Mouse (Mus musculus) spleen, postnatal 10 days (tissue): ENCODE measurements at regions not wholly inside any gene's neighbourhood (a gene's known extent, or its start where the extent isn't known, plus 50 kb on each side); places are given as distances from the start of the nearest gene placed in this dataset.

ENCODE experiments used
- DNase-seq, 2 experiments: peaks; one replicate each; pipeline ENCODE4 v3.0.0; 2021 to 2022; ENCODE audit warnings: low spot score in 2 of 2

GRCm38 (mm10) chr14:104008538-104008937 is 164.3 kb upstream of the Ednrb start:
- DNase-seq = no peak

GRCm38 (mm10) chr14:104006426-104006825 is 162.2 kb upstream of the Ednrb start:
- no peak for DNase-seq

DNA sequence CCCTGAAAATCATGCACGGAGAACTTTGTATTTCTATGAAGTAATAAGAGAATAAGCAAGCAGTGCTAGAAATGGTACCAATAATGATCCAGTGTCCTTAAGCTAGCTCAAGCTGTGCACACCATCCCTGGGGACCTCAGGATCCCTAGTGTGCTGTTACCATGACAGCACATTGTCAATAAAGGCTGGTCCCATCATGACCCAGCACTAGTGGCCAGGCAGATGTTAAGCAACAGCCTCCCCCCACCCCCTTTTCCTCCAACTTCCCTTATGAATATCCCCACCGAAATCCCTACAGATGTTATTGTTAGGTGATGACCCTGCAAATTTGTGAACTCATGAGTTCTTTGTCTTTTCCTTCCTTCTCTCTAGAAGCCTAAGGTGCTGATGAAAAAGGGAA is 160.9 kb upstream of the Ednrb start:
- DNase-seq = no peak

GRCm38 (mm10) chr14:104002421-104002820 is 158.2 kb upstream of the Ednrb start:
- no peak for DNase-seq

GRCm38 (mm10) chr14:103990418-103990817 is 146.2 kb upstream of the Ednrb start:
- DNase-seq = no peak

- DNase-seq = no peak
These were observed 145.7 kb upstream of the Ednrb start for GRCm38 (mm10) chr14:103989949-103990348.

- DNase-seq = no peak
These were observed 143.1 kb upstream of the Ednrb start for GRCm38 (mm10) chr14:103987266-103987665.

DNA sequence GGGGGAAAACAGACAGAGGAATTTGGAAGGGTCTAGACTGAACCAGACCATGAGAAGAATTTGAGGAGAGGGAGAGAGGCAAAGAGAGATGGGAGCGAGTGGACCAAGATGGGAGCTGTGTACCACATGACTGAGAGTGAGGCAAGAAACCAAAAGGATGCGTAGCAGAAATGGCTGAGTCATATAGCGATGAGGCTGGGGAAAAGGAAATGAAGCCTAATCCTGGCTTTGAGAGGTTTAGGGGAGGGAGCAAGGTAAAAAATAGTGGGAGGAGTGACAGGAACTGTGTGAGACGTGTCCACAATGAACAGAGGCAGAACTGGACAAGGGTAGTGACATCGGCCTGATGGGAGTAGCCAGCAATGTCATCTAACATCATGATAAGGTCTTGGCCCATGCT is 140.1 kb upstream of the Ednrb start:
- no peak for DNase-seq

DNA sequence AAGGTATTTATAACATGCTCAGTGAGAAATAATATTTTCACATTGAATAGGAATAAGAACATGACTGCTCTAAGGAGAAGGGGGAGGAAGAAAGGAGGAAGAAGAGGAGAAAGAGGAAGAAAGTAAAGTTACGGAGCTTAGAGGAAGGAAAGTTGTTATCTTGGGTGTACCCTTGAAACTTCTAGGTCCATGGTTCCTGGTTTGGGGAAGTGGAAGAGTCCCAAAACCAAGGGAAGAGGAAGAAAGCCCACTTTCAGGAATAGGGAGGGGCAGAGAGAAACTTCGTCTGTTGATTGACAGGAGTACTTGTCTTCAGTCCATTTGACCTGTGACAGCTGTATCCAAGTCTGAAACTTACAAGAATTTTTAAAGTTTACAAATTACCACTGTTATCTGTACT is 134.6 kb upstream of the Ednrb start:
- no peak for DNase-seq

DNA sequence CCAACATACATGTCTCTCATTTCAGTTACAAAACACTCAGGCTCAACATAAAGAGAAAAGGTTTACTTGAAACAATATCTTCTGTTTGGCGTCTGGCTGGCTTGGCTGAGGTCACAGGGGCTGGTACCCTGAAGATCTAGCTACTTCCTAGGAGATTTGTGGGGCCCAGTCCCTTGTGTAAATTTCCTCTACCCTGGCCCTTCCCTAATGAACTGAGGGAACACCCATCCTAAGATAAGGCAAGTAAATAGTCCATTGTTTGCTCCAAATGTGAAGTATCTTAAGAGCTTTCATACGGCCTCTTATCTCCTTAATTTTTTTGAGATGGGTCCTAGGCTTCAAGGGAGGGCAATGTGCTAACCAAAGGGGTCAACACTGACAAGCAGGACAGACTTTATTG is 133.6 kb upstream of the Ednrb start:
- no peak for DNase-seq

DNA sequence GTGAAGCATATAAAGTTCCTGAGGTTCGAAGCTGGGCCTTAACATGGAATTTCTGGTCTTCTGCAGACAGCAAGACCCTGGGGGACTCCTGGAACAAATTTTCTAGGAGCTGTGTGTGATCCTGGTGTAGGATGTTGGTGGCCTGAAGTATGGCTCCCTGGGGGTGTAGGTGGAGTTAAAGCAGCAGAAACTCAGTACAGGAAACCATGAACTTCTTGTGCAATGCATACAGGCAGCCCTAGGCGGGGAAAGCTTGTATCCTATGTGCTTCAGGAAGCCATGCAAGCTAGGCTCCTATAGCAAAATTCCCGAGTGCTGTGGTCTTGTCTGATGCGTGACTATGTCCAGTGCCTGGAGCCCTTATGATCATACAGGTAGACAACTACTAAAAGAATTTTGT is 129.8 kb upstream of the Ednrb start:
- no peak for DNase-seq

DNA sequence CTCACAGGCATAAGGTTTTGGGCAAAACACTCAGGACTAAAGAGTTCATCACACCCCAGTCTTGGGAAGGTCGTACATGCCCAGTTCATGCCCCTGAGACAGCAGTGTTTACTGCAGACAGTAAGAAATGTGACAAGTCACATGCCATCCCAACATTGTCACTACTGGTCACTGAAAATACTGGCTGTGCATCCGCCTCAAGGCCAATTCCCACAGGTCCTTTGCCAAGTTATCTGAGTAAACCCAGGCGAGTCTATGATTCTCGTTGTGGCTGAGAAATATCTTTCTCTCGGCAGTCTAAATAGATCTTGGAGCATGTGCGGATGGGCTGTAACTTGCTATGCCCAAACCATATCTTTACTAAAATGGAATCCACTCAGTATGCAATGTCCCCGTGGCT is 128.9 kb upstream of the Ednrb start:
- DNase-seq = no peak

GRCm38 (mm10) chr14:103969305-103969704 is 125.1 kb upstream of the Ednrb start:
- no peak for DNase-seq

GRCm38 (mm10) chr14:103966293-103966692 is 122.1 kb upstream of the Ednrb start:
- DNase-seq = no peak

DNA sequence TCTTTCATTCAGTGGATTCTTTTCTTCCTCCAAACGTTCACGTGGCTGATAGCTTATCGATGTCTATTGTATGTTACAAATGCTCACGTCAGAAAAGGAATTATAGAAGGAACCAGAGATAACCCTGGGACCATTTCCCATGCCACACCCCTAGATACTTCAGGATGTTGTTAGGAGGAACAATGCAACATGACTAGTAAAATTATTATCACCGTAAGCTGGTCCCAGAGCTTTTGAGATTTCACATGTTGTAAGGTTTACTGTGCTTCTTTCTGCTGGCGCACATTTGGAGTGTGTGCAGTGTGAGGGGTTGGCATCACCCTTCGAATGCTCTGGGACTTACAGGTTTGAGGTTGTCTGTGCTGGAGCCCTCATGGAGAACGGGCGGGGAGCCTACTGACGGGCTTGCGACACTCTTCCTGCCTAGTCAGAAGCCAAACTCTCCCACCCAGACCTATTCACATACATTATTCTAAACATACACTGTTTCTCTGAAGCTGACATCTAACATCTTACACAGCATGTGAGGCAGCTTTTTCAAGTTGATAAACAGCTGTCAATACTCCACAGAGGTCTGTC is 118.2 kb upstream of the Ednrb start:
- DNase-seq = no peak

DNA sequence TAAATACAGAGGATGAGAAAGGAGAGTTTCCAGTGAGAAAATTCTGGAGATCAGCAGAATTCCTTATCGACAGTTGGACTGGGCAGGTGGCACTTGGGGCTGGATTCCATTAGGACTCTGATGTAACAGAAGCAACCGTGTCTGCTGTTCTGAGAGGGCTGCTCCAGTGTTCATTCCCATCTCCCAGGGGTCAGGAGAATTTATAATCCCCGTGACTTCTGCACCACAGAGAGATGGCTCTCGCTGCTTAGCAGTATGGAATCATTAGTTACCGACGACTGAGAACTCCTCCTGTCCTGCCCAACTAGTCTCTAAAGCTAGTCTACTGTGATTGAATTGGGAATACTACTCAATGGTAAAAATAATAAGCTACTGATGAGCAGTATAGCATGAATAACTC is 107.7 kb upstream of the Ednrb start:
- DNase-seq = no peak

DNA sequence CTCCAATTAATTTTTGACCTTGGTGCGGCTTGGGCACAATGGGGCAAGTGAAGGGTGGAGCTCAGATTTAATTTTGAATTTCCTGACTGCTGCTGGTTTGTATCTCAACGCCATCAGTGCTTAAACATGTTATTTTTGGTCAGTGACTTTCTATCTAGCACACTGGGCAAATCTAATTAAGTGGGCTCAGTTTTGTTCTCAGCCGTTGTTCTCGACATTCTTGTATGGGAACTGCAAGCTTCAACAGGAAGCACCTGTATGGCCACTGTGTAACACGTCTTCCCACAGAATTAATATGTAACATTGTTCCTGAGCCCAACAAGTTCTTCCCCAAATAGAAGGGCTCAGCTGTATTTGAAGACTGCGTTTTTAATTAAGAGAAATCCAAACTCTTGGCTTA is 105.7 kb upstream of the Ednrb start:
- no peak for DNase-seq

DNA sequence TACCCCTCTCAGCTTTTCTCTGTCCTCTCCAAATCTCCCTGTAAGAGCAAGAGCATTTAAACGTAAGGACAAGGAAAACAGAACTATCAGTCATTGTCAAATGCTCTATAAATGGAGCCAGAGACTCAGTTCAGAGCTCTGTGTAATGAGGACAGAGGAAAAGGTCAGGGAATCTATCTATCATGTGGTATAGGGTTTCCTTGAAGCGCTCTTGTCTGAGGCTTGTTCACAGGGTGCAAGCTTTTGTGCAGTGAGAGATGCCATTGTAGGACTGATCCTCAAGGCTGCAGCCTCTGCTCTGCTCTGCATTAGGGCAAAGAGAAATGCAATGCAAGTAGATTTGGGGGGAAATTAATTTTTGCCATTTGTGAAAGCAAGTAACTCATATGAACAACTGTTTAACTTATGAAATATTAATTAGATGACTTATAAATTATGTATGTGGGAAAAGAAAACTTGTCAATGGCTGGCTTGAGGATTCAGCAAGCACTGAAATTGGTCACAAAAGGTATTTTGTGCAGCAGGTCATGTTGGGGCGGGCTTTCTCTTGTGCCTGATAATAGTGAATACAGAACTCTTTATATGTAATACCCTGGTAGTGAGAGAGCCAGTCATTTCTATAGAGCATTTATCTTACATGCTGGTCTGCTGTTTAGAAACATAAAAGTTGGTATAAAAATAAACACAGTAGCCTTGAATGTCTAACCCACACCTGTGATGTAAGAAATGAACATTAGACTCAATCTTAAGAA is 104.0 kb upstream of the Ednrb start:
- DNase-seq = no peak

DNA sequence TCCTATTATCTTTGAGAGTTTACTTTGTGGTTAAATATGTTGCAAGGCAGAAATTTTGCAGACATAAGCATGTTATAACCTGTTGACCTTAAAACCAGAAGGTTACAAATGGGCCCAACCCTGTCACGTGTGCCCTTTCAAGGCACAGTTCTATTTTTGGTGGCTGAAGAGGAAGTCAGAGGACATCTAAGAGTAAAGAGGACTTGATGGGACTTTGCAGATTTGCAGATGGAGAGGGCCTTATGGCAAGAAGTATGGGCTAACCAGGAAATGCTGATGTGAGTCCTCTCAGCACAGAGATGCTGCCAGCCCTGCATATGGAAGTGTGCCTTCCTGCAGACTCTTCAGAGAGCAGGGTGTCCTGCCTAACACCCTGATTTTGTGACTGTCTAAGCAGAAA is 101.6 kb upstream of the Ednrb start:
- DNase-seq = no peak

GRCm38 (mm10) chr14:103939867-103940266 is 95.7 kb upstream of the Ednrb start:
- no peak for DNase-seq

DNA sequence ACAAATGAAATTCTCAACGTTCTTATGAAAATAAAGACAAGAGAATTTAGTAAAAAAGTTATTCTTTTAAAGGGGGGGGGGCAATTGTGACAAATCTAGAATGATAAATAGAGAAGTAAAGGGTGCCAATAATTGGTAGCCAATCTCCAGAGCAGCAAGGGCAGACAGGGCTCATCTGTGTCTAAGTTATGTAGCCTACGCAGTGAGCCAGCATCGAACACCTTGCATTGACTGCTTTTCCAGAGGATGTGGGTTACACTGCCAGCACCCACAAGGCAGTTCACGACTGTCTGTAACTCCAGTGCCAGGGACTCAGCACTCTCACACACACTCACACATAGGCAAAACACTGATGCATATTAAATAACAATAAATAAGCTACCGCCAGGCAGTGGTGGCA is 94.7 kb upstream of the Ednrb start:
- no peak for DNase-seq

DNA sequence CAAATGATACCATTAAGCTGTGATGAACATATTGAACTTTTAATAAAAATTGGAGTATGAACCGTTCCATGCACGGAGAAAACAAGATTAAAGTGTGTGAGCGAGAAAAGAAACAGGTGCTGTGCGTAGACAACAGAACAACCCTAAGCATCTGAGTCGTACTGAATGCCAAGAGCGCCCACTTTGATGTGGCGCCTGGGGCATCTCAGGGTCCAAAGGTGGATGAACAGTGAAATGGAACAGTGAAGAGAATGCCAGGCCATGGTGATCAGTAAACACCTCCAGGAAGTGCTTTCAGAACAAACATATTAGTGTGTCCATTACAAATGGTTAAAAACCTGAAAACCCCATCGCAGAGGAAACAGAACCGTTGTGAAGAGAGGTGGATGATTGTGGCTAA is 94.0 kb upstream of the Ednrb start:
- no peak for DNase-seq

DNA sequence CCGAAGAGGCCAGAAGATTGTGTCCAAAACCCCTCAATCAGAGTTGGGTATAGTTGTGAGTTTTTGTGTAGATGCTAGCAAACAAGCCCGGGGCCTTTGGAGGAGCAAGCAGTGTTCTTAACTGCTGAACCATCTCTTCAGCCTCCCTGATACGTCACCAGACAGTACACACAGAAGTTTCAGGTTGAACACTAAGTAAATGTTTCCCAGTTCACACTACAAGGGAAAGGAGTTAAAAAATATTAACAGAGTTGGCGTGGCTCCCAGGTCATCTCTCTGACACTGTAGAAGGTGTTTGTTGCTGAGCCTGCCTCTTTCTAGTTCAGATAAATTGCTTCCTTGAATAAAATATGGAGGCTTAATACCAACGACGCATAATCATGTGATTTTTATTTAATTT is 93.5 kb upstream of the Ednrb start:
- no peak for DNase-seq

DNA sequence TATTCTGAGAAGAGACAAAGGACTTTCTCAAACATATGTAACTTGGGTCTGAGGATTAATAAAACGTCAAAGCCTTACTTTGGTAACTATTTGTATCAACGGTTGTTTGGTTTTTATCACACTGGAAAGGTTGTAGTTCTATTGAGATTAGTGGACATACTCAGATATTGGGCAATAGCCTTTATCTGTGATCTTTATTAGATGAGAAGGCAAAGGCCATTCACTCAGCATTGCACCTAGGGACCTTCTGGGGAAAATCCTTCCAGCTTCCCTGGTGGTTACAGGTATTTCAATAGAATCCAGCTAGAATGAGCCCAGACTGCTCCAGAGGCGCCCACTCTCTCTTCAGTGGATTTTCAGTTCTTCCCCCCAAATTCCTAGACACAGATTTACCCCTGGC is 89.6 kb upstream of the Ednrb start:
- DNase-seq = no peak
